Mouse (Mus musculus) heart, adult 11 months (tissue): ENCODE measurements at regions not wholly inside any gene's neighbourhood (a gene's known extent, or its start where the extent isn't known, plus 50 kb on each side); places are given as distances from the start of the nearest gene placed in this dataset.

Experiments used
- DNase-seq: peaks from one replicate; pipeline ENCODE4 v3.0.0; 2022

- DNase-seq = peak; percentile 51
These were observed 75.6 kb downstream of the Oxgr1 start for GRCm38 (mm10) chr14:119966666-119967065.

- peak; percentile 41 for DNase-seq
These were observed 76.3 kb downstream of the Oxgr1 start for GRCm38 (mm10) chr14:119965842-119966483.

- peak; percentile 78 for DNase-seq
These were observed 78.5 kb downstream of the Oxgr1 start for GRCm38 (mm10) chr14:119963741-119964140.

- no peak for DNase-seq
These were observed 88.4 kb downstream of the Oxgr1 start for GRCm38 (mm10) chr14:119953861-119954260.

GRCm38 (mm10) chr14:119952877-119953624 lies 89.2 kb downstream of the Oxgr1 start:
- DNase-seq = no peak
